Mouse (Mus musculus): Measurements from ENCODE around the gene Cplx1.
"Not testable (repeated sequence)": the region's sequence is repeated elsewhere in the genome, so short reads cannot be mapped to it uniquely, and the experiment has no call there.

Cplx1 gene

DNA sequence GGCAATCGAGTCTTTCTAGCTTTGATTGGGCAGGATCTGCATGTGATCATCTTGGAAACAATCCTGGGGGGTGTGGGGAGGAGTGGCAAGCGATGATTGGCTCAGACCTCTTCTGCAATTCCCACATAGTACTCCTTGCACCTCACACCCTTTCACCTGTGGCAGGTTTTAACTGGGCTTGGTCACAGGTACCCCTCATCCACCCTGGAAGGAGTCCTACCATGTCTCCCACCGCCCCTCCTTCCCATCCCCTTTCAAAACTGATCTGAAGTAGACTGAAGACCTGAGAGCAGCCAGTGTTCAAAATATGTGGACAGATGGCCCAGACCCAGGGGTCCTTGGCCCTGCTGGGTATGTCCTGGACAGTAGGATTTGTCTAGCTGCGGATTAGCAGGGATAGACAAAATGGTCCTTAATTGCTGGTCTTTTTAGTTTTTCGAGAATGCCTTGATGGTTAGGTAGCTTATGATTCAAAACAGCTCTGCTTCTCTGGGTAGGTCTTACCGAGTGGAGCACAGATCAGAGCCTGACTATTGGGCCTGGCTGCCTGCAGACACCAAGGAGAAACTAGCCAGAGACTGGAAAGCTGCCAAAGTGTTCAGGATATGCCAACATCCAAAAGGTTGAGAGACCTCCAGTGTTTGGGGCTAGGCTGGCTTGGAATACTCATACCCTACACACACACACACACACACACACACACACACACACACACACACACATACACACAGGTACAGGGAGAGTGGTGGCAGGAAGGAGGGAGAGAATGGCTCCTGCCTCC lies 34.1 kb downstream of the Cplx1 start:
- no peak for DNase-seq (ENCODE audit: low spot score)

DNA sequence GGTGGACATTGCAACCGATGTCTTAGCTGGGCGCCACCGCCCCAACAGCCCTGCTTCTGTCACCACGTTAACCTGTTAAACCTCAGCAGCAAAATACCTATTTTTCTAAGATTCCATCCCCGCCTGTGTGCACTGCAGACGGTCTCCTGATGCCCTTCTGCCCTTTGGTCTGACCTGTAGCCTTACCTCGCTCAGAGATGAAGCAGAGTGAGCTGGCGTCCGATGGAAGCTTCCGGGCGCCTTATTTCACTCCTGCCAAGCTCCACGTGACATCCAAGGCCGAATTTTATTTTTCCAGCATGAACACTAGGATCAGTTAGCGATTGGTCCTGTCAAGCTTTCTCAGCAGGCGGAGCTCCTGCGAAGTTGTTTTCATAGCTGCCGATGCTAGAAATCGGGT lies 47.5 kb downstream of the Cplx1 start:
- DNase-seq (ENCODE audit: low spot score): no peak

DNA sequence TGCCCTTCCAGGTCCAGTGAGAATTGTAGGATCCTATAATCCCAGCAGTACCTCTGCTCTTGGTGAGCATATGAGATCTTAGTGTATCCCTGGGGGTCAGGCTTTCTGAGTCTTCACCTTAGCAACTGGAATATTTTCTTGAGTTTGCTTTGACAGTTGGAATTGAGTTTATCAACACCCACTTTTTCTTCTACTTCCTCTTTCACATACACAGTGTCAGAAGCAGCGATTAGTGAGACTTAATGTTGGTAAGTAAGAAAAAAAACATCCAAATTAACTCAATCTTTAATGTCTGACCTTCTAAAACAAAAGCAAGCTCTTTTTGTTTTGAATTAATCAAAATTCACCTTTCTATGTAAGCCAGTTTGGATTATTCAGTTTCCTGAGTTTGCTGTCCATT lies 48.3 kb downstream of the Cplx1 start:
- no peak for DNase-seq (ENCODE audit: low spot score)

DNA sequence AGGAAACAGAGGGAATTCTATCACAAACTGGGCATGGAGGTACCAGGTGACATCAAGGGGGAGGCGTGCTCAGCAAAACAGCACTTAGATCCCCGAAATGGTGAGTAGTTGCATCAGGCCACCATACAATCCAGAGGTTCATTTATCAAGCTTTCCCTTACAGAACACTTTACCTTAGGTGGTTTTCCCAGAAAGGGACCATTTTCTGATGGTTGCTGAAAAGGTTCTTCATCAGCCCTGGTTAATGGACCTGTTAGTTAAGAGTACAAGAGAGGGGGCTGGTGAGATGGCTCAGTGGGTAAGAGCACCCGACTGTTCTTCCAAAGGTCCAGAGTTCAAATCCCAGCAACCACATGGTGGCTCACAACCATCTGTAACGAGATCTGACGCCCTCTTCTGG lies 63.7 kb downstream of the Cplx1 start:
- DNase-seq (ENCODE audit: low spot score): not testable (repeated sequence)

DNA sequence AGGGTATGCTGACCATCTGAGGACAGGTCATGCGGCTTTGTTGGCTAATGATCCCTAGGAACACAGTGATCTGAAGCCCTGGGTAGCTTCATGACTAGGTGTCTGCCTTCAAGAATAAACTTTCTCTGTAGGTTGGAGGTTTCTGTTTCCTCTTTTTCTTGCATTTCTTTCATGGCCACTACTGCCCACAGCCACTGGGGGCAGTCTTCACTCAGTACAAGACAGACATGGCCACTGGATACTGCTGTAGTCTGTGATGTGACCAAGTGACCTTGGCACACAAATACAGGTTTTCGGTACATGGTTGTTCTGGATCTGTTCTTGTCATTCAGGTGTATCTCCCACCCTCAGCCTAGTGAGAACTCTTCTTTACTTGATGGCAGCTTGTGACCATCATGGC lies 64.6 kb downstream of the Cplx1 start:
- DNase-seq (ENCODE audit: low spot score): no peak

DNA sequence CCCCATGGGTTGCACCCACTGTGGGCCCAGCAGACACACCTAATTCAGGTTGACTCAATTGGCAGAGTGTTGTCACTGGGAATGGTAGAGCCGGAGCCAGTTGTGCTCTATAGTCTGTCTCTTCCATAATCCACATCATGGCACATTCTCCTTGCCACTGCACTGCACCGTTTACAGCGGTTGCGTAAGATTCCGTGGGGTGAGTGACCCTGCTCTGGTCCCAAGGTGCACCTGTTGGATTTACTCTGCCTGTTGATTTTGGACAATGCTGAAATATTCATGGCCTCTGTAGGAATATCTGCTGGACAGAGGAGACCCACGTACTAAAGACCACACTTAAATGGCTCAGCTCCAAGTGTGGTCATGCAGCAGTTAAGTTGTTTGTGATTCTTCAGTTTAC lies 66.8 kb downstream of the Cplx1 start:
- DNase-seq (ENCODE audit: low spot score): no peak

DNA sequence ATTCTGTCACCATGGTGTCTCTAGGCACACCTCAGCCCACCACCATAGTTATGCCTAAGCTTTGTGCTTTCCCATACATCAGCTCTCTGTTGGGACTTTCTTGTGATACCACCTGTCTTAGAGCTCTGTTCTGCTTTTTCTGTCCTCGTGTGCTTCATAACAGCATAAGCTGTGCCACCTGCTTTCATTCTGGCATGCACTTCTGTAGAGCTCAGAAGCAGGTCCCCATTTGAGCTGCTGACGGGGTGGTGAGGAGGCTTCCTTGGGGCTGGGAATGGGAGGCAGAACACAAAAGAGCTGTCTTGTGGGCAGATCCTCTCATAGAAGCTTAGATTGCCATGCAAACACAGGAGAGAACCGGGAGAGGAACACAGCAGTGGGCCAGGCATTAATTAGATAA lies 73.8 kb downstream of the Cplx1 start:
- no peak for DNase-seq (ENCODE audit: low spot score)

DNA sequence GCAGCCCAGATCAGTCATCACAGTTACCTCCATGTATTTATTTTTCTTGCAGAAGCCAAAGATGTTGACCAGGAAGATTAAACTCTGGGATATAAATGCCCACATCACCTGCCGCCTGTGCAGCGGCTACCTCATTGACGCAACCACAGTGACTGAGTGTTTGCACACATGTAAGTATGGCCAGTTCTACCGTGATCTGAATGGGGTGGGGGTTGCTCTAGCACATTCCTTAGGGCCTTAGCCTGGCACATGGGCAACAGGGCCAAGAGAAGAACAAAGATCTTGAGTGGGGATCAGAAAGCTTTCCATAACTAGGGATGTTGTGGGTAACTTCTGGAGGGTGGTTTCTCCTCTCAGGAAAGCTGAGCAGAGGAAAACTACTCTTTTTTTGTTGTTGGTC lies 76.1 kb downstream of the Cplx1 start:
- no peak for DNase-seq (ENCODE audit: low spot score)

DNA sequence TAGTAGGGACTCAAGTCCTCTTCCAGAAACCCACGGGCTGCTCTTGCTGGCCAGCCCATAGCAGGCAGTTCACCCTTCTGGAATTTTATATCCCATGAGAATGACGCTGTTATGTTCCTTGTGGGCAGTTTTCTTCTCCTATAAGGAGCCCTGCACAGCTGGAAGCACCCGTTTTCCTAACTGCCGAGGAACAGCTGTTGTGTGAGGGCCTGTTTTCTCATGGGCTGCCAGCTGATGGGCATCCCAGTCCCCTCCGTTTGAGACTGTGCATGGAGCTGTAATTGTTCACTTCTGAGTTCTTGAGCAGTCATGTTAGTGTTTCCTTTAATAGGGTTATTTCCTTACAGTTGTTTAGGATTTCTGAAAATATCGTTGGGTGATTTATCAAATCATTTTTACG lies 80.2 kb downstream of the Cplx1 start:
- no peak for DNase-seq (ENCODE audit: low spot score)

Data from urinary bladder, postnatal 14 days (tissue).